Mouse (Mus musculus) small intestine, adult 2 months (tissue): ENCODE results near the gene Gadd45a.

ENCODE experiments used
- CTCF ChIP-seq: fragments of 200-500 bp; IDR thresholded peaks from 2 replicates; pipeline ENCODE4 v1.5.1; 2012; ENCODE audit warnings: low read depth, mild to moderate bottlenecking, control low read depth, inconsistent platforms, low read length, moderate library complexity, mixed read lengths; ENCODE audit not compliant: insufficient replicate concordance, insufficient read length; ENCODE audit errors: extremely low read depth
- POLR2A ChIP-seq: fragments of 200-500 bp; IDR thresholded peaks from 2 replicates; pipeline ENCODE4 v1.6.1; 2012; ENCODE audit warnings: low read depth, mild to moderate bottlenecking, control low read depth, inconsistent platforms, low read length, moderate library complexity

DNA sequence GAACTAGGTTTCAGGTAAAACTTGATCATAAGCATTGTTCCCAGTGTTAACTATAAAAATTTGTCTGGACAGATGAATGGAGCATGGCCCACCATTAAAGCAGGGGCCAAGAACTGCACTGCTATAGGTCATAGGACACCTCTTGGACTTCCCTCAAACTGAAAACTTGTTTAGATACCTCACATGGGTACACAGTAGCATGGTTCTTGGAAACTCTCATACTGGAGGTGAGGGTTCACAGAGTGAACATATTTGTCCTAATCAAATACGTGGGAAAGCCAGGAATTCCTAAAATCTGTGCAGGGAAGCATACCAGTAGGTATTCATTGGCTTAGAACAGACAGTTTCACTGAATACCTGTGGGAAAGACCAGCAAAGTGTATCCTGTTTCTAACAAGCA lies 41.0 kb downstream of the Gadd45a start:
- no peak for TF ChIP-seq POLR2A
- TF ChIP-seq CTCF: no peak
